Mouse (Mus musculus) liver, embryonic 14.5 days (tissue): Measurements from ENCODE around the gene 2310061I04Rik.

Experiments used
- CTCF ChIP-seq: IDR thresholded peaks from 2 replicates; pipeline ENCODE4 v1.5.1; 2016; ENCODE audit warnings: antibody characterized with exemption, low read depth, control low read depth
- EP300 ChIP-seq: IDR thresholded peaks from 2 replicates; pipeline ENCODE4 v1.6.1; 2016; ENCODE audit warnings: antibody characterized with exemption, low read depth

- TF ChIP-seq CTCF (no peak), EP300 (no peak)
Observed at GRCm38 (mm10) chr17:35900636-35901035, 3.4 kb upstream of the 2310061I04Rik start.
